Mouse (Mus musculus): Measurements from ENCODE around the gene Adar.

Adar gene

DNA sequence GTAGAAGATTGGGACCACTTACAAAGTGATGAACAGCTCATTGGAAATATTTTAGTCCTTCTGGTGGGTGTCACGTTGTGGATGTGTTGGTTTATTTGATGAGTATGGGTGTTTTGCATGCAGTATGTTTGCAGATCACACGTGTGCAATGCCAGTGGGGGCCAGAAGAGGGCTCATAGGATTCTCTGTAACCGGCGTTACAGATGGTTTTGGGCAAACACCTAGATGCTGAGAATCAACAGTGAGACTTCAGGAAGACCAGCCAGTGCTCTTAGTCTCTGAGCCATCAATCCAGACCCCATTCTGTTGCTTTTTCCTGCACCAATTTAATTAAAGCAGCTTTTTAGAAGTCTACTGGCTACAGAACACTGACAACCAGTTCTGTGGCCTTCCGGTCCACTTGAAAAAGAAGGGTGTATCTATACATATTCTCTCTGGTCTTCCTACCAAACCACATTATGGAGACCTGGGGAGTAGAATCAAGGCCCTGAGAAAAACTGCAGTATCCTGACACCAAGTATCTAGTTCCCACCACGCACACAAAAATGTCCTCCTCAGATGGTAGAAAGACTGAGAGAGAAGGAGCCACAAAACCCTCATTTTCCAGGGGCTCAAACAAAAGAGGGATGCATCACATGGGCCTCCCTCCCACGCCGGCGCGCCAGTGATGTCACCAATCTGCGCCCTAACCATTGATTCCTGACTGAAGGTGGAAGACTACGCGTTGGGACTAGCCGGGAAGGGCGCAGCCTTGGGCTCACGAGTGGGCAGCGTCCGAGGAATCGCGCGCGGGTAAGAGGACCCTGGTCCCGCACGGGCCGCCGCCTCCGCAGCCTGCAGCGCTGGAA, at the start of gene Adar:
TSS of gene Adar (plus strand) at position 664 of the 848 bp plus-strand sequence.
- DNase-seq (ENCODE audit: low spot score in 2 of 2) = peak; percentile 94 to 97

DNA sequence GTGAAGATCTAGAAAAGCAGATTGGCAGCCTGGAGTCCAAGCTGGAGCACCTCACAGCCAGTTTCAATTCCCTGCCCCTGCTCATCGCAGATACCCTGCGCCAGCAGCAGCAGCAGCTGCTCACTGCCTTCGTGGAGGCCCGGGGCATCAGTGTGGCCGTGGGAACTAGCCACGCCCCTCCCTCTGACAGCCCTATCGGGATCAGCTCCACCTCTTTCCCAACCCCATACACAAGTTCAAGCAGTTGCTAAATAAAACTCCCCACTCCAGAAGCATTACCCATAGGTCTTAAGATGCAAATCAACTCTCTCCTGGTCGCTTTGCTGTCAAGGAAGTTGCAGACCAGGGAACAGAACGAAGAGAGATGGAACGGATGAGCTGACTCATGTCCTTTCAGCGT, 47.7 kb upstream of the Adar start:
- no peak for DNase-seq (ENCODE audit: low spot score in 2 of 2)

DNA sequence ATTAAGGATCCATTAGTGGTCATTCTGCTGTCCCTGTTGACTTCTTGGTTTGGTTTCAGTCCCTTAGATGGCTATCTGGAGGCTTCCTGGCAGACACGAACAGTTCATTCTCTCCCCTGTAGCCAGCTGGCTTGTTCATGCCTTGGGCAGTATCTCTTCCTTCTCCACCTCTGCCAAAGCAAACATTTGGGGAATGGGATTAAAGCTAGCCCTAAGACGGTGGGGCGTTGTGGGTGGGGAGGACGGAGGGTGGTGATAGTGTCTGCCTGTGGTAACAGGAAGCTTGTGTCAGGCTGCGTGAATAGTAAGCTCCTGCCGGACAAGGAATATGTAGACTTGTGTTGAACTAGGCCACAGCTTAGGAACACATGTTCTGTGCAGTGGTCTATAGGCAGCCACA, 43.5 kb upstream of the Adar start:
- no peak for DNase-seq (ENCODE audit: low spot score in 2 of 2)

DNA sequence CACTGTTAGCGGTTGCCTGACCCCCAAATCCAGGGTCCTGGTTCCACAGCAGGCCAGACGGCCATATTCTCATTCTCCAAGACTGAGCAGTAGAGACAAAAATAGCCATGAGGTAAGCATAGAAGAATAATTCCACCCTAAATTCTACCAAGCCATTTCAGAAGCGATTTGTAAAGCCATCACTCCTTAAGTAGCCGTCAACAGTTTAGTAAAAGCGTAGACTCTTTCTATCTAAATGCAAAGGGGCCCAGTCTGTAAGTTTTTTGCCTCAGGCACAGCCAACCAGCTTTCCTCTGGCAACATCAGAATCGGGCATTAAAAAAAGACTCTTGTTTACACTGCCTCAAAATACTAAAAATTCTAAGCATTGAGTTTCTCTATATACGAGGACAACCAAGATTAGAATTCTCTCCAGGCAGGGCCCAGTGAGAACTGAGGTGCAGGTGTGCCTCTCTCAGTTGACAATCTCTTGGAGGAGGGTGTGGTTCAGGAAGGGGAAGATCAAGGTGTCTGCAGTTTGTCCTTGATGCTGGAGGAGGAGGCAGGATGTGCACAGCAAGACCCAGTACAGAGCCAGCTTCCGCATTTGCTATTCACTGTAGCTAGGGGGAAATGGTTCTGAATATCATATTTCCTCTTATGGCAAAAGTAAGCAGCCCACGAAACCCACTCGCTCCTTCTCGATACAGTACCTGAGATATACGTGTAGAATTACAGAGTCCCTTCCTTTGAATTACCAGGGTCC, 42.1 kb upstream of the Adar start:
- no peak for DNase-seq (ENCODE audit: low spot score in 2 of 2)

DNA sequence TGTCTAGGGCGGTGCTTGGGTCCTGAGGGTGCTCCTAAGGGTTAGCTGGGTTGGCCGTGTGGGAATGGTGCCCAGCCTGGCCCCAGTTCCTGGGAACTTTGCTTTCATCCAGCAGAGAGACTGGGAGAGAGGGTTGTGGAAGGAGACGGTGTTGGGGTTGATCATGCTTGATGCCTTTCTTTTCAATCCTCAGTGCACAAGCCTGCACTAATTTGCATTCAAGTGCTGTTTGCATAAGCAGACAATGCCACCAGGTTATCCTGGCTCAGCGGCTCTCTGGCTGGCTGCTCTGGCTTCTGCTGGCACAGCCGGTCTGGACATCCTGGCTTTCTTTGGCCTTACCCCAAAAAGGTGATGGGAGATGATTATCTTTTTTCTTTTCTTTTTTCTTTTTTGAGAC, 37.2 kb upstream of the Adar start:
- DNase-seq (ENCODE audit: low spot score in 2 of 2) = no peak

DNA sequence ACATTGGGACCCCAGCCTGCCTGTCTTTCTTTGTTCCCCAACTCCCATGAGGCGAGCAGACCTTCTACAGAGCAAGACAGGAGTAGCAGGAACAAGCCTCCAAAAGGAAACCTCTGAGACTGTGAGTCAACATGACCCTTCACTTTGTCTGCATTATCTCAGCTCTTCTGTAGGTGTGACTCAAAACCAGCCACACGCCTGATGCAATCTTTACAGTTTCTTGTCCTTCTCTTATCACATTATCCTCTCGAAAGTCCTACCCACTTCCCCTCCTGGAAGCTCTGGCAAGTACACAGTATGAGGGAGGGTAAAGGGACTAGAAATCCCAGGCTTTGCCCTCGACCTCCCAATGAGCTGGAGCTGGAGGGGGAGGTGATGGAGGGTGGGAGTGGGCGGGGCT, 28.8 kb upstream of the Adar start:
- DNase-seq (ENCODE audit: low spot score in 2 of 2) = no peak

DNA sequence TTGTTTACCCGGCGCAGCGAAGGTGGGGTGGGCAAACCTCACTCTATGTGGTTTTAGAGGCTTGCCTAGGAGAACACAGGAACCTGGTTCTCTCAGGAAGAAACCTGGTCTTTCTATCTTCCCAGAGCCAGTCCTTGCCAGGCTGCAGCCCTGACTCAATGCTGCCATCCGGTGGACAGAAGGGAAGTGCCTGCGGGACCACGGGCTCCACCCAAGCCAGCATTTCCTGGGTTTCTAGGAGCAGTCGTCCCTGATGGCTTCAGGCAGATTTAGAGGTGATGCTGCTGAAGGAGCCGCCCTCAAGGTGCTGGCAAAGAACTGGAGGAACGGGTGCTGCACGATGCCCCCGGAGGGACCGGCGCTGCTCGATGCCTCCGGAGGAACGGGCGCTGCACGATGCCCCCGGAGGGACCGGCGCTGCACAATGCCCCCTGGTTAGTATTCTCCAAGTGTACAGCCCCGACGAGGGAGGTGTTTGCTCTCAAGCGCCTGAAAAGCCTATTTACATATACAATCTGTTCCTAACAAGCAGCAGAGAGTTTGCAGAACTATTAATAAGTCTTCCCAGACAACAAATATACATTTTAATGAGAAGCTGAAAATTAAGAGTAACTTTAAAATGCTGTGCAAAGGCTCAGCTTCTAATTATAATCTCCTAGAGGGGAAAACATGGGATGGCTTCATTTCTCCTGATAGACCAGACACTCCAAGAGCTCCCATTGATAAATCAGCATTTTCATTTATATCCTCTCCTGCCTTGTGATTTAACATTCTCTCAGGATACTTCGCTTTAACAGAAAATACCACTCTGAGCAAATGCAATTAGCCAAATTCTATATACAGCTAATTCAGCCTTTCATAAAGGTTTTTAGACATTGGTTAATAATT, 25.9 kb upstream of the Adar start:
- DNase-seq (ENCODE audit: low spot score in 2 of 2) = peak; percentile 91 to 97

DNA sequence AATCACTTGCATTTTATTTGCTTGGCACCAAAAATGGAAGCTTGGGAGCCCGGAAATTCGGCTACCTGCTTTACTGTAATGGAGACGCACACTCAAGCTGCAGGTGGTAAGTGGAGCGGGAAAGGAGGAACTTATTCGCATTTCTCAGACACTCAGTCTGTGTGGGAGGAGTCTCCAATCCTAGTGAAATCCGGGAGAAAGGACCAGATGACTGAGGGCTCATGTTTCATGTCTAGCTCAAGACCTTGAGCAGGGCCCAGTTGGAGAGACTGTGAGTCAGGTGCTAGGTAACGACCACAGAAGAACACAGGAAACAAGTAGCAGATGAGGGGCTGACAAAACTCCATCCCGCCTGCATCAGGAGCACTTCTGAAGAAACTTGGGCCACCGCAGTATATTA, 23.0 kb upstream of the Adar start:
- no peak for DNase-seq (ENCODE audit: low spot score in 2 of 2)

DNA sequence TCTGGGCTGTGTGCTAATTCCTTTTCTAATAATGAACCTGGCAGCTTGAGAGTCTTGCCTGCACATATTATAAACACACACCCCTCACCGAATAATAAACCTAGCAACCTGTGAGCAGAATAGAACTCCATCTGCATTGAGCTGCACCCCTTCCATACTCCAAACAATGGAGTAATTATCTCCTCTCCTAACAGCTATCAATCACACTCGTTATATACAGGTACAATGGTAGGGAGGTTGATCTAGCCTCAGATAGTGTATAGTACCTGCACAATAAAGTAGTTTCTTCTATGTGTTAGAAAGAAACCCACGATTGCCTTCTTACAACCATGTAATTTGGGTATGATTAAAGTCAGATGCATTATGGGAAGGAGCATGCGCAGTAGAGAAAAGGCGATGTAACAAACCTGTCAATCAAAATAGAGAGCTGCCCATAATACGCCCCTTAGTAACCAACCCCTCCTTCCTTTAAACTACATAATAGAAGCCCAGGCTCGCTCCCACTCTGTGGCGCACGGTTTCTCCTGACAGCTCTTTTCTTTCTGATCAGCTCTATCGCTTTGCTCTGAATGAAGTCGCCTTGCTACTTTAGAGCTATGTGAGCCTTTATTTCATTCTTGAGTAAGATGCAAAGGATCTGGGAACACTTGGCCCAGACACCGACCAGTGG, 18.5 kb upstream of the Adar start:
- DNase-seq (ENCODE audit: low spot score in 2 of 2) = peak in 1 of 2 experiments; percentile 40

DNA sequence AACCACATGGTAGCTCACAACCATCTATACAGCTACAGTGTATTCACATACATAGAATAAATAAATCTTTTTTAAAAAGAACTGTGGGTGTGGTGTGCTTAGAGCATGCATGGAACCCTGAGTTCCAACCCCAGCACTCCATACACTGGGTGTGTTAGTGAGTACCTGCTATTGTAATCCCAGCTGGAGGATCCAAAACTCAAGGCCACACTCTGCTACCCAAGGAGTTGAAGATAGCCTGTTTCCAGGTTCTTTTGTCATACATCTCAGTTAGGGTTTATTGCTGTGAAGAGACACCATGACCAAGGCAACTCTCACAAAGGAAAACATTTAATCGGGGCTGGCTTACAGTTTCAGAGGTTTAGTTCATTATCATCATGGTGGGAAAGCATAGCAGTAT, 15.9 kb upstream of the Adar start:
- DNase-seq (ENCODE audit: low spot score in 2 of 2) = no peak

DNA sequence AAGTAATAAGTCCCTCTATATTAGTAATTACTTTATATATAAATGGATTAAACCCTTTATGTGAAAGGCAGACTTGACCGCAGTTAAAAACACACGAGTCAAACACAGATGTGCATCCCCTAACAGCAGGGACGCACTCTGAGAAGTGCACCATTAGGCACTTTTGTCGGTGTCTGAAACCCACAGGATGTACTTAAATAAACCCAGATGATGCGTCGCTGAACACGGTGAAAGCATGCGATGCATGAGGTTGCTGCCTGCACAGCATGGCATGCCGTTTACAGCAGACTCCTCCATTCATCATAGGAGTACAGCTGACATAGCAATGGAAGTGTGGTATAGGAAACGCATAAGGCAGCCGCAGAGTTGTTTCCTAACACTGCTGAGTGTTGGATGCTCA, 14.4 kb upstream of the Adar start:
- DNase-seq (ENCODE audit: low spot score in 2 of 2) = no peak

DNA sequence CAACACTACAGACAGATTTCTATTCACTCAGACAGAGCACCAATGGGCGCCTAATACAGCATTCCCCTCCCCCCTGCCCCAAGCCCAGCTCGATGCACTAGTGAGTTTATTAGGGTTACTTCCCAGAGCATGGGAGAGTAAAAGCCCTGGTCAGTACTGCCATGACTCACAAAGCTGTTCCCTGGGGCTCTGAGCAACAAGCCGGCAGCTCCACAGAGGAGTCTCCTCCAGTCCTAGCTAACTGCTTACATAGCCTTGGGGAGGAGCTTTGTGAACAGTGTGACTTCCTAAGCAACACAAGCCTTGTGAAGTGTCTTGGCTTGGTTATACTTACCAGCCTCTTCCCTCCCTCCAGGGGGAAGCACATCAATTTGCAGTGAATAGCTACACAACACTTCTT, 11.2 kb upstream of the Adar start:
- DNase-seq (ENCODE audit: low spot score in 2 of 2) = no peak

DNA sequence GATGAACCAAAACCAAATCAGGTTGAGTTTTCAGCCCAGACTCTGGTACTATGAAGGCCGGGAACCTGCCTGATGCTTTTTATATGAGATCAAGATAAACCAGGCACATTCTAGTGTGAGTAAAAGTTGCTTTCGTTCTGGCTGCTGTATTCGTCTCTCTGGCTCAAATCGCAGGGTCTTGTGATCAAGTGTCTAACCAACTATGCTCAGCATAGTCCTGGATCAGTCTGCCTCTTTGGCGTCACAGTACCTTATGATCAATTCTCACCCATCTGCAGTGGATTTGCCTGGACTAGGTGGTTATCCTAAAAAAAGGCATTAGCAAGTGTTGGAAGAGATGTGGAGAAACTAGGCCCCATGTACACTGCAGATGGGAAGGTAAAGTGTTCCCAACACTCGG, 10.8 kb upstream of the Adar start:
- DNase-seq (ENCODE audit: low spot score in 2 of 2) = no peak

DNA sequence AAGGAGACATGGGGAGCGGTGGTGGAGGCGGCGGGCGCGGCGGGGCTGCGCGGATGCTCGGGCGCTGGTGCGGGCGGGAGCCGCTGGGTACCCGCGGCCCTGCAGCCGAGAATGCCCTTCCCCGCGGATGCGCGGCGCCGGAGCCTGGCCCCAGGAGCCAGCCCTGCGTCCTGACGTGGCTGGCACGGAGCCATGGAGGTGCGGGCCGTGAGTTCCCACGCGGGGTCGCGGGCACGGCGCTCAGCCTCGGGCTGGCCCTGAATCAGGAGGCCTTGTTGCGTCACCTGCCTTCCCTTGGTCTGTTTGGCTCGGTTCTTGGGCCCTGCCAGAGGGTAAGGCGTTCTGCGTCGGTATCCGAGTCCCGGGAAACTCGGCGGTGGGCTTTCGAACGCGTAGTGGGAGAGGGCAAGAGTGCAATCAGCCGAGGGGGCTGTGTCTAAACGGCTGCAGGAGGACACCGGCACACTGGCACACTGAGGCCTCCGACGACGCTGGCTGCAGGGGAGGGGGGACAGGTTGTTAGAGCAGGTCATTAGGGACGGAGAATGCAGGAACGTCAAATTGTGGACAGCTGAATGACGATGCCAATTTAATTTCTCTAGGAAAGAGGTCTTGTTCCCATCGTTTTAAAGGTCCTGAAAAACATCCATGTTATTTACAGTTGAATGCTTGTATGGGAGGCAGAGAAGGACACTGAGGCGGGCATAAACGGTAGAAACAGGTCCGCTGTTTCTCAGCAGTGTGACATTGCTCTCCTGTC, 565 bp downstream of the Adar start:
- no peak for DNase-seq (ENCODE audit: low spot score in 2 of 2)

DNA sequence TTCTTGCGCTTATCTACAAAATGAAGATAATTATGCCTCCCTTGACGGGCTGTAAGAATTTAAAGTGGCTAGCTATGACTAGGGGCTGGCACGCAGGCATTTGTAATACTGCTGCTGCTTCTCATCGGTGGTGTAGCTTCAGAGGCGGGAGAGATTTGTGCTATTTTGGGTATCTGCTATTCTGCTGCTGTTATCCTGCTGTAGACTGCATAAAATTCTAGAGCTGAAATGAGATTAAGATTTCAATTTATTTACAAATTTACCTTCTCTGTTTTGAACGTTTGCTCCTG, 1.1 kb downstream of the Adar start:
- DNase-seq (ENCODE audit: low spot score in 2 of 2) = peak in 1 of 2 experiments; percentile 38

DNA sequence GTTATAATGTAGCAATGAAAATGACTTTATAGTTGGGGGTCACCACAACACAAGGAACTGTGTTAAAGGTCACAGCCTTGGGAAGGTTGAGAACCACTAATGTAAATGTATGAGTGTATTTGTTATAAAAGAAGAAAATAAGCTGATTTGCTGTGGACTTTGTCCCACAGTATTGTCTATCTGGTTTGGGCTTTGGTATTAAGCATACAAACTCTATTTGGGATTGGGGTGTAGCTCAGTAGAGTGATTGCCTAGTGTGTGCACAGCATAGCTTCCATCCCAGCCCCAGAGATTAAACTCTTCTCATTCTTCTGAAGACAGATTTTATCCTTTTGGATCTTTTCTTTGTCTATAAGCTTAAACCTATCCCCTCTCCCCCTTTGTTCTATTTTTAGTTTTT, 7.2 kb downstream of the Adar start:
- DNase-seq (ENCODE audit: low spot score in 2 of 2) = no peak

DNA sequence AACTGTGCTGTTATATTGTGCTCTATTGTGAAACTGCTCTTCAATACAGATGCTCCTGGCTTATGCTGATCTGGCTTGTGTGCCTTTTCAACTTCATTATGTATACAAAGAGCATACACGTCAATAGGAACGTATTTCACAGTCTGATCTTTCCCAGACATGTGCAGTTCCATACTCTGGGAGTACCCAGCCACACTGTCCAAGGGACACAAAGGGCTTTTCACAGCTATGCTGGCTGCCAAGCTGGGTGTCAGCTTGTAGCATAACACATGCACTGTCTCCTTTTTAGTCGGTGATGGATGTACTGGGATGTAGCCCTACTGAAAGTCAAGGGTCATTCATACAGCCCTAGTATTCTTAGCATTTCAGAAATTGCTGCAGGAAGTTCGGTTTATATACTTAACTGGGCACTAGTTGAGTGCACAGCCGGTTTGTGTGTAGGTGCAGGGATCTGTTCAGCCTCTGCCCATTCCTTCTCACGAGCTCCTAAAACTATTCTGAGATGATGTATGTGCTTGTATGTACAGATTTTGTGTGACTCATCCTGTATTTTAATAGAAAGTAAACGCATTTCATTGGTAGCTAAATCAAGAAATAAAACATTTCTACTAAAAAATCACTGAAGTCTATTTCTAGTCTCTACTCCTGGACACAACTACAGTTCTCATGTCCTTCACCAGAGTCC, 8.7 kb downstream of the Adar start:
- no peak for DNase-seq (ENCODE audit: low spot score in 2 of 2)

DNA sequence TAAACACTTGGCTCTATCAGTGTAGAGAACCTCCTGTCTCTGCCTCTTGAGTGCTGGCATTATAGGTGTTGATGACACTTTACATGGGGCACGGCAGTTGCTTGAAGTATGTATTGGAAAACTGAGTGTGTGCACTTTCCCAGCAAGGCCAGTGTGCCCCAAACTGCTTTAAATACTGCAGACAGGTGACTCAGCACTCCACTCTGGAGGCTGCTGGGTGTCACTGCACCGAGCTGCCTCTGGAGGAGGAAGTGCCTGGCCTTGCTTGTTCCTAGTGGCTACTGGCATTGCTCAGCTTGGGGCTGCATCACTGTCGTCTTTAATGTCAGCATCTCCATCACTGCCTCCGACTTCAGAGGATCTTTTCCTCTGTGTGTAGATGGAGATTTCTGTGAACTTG, 12.2 kb downstream of the Adar start:
- DNase-seq (ENCODE audit: low spot score in 2 of 2) = peak in 1 of 2 experiments; percentile 22

DNA sequence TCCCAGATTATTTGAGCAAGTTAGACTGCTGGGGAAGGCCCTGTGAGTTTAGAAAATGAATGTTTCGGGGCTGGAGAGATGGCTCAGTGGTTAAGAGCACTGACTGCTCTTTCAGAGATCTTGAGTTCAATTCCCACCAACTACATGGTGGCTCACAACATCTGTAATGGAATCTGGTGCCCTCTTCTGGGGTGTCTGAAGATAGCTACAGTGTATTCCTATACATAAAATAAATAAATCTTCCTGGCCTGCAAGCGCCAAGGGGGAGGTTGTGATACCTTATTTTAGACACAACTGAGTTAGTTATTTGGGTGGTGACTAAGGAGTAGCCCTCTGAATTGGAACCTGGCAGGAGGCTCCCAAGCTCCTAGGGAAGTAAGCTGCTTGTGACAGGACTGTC, 14.0 kb downstream of the Adar start:
- DNase-seq (ENCODE audit: low spot score in 2 of 2) = no peak

Data from frontal cortex, postnatal 36 days (tissue).